Mouse (Mus musculus) urinary bladder, postnatal 36 days (tissue): ENCODE data around the gene S100a8.

Experiments
- DNase-seq, 2 experiments: peaks; one replicate each; pipeline ENCODE4 v3.0.0; 2022; ENCODE audit warnings: low spot score in 2 of 2, mixed read lengths in 1 of 2

S100a8 gene

GRCm38 (mm10) chr3:90678656-90679055, 9.9 kb downstream of the S100a8 start:
- no peak for DNase-seq

DNA sequence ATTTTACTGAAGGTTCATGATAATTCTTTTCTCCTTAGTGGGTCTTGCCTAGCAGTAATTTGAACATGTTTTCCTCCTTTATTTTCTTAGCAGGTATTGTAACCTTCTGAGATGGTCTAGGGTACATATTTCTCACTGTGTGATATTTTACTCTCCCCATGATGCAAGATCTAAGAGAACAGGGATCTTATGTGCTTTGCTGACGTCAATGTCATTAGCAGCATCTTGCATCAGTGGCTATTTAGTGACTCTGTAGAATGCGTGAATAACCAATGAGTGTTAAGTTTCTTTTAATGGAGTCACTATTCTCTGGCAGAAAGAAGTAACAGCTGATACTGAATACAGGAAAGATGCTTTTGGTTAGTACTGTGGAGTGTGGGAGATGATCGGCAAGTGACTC, 15.2 kb downstream of the S100a8 start:
- DNase-seq: no peak

- no peak for DNase-seq
These were observed 18.1 kb downstream of the S100a8 start for GRCm38 (mm10) chr3:90686835-90687234.

DNA sequence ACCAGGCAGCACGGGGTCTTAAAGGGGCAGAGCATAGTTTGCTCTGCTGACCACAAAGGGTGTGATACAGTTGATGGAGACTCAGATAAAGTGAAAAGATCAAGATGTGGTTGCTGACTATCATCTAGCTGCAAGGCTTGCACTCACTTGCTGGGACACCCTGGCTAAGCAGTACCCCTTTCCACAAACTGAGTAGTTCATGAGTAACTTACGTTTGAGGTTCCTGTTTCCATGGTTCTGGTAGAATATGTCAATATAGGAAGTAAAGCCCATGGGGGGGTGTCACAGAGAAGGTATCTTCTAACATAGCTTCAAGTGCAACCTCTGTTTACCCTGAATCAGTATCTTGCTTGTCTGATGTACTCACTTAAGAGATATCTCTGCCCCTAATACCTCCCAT, 24.7 kb downstream of the S100a8 start:
- no peak for DNase-seq

DNA sequence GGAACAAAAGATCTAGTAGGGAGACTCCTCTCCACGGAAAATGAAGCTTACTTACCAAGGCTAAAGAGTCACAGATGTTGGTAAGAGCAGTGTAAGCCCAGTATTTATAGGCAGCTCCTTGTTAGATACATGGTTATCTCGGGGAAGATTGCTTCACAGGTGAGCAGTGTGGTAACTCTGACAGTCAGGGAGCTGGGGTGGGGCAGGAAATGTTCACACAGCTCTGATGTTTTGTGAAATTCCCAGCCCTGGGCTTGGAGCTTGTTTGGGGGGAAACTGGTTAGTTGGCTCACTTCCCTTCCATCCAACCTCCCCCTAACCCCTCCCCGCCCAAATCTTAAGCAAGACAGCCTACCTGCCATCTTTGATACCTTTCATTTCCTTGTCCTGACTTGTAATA, 26.8 kb downstream of the S100a8 start, which contains the start of gene S100a9:
Gene S100a9, minus strand, starts transcription at position 109 of the 400 bp plus-strand sequence.
- DNase-seq: no peak

DNA sequence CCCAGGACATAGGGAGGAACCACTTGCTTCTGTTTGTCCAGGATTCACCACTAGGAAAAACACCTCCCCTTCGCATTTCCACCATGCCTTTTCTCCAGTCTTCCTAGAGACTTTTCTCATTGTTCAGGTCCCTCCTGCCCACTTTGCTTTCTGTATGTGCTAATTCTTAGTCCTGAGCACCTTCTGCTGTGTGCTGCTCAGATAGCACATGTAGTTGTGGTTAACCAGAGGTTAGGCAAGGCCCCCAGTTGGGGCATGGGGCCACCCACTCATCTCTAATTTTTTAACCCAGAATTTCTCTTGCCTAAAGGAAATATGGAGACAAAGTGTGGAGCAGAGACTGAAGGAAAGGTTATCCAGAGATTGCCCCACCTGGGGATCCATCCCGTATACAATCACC, 33.5 kb downstream of the S100a8 start:
- no peak for DNase-seq

DNA sequence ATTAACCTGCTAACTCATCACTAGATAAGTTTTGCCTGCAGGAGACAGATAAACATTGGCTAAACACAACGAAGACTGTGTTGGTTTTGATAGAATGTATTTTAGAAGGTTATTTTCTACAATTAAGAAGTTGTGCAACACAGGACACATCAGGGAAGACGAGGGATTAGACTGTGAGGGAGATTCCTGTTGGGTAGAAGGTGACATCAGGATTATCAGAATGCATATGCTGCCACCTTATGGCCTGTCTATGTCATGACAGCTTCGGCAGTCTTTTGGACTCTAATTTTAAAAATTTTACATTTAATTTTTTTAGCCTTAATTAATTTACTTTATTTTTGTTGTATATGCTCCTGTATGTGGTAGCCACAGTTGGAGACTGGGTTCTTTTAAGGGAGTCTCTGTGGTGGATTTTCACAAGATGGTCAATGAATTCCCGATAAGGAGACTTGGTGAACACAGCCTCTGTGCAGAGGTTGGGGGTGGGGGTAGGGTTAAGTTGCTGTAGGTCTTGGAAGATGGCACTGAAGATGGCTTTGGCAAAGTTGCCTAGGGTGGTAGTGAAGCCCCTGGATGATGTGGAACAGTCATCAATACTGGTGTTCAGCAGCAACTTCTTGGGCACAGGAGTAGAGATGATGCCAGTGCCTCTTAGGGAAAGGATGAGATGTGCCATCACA, 39.9 kb downstream of the S100a8 start:
- no peak for DNase-seq

- DNase-seq: peak; percentile 79 to 86
These were observed 41.0 kb downstream of the S100a8 start for GRCm38 (mm10) chr3:90709591-90710460.
